Mouse (Mus musculus) testis, adult 2 months (tissue): ENCODE measurements around the gene Kcnc4. TPM values are rescaled to one million over a fixed set of nuclear protein-coding genes. Genes with fewer than 3 reads are reported as not detected.
A peak's percentile ranks its signal among the peaks of the same experiment; 100 is the strongest.

ENCODE experiments used
- H3K27ac ChIP-seq: fragments of 200-500 bp; 2 replicates; pipeline ENCODE4 v1.5.1; 2012; ENCODE audit warnings: low read depth, low read length; ENCODE audit not compliant: control insufficient read depth, insufficient read depth
- H3K27me3 ChIP-seq: fragments of 200-500 bp; 2 replicates; pipeline ENCODE4 v1.6.1; 2012; ENCODE audit warnings: mild to moderate bottlenecking, low read length, moderate library complexity; ENCODE audit not compliant: control insufficient read depth, insufficient read depth
- H3K36me3 ChIP-seq: fragments of 200-500 bp; 2 replicates; pipeline ENCODE4 v1.6.1; 2012; ENCODE audit warnings: mild to moderate bottlenecking, low read length; ENCODE audit not compliant: control insufficient read depth, insufficient read depth
- H3K4me1 ChIP-seq: fragments of 200-500 bp; 2 replicates; pipeline ENCODE4 v1.6.1; 2012; ENCODE audit warnings: low read length; ENCODE audit not compliant: control insufficient read depth, insufficient read depth
- H3K4me3 ChIP-seq: fragments of 200-500 bp; 2 replicates; pipeline ENCODE4 v1.5.1; 2012; ENCODE audit warnings: low read depth, mild to moderate bottlenecking, low read length, moderate library complexity, mixed read lengths; ENCODE audit not compliant: control insufficient read depth
- CTCF ChIP-seq: fragments of 200-500 bp; IDR thresholded peaks from 2 replicates; pipeline ENCODE4 v1.5.1; 2012; ENCODE audit warnings: low read depth, mild to moderate bottlenecking, inconsistent platforms, low read length, moderate library complexity; ENCODE audit not compliant: control insufficient read depth, insufficient read depth, insufficient replicate concordance
- POLR2A ChIP-seq: fragments of 200-500 bp; IDR thresholded peaks from 2 replicates; pipeline ENCODE4 v1.6.1; 2012; ENCODE audit warnings: low read depth, mild to moderate bottlenecking, inconsistent platforms, low read length, moderate library complexity; ENCODE audit not compliant: control insufficient read depth
- polyA plus RNA-seq: library from polyadenylated mRNA; depleted of rRNA; stranded (reverse); fragments of >200 nt; gene quantifications from 2 replicates; pipeline ENCODE4 v1.2.3, GENCODE M21; 2012

Gene Kcnc4
- polyA plus RNA-seq, 1 experiment: 0.07 TPM

- Histone ChIP-seq H3K4me3 (no peak overlapping the region), H3K4me1 (no peaks in the 10 kb centered on the region), H3K27me3 (no peaks in the 10 kb centered on the region), H3K36me3 (no peaks in the 10 kb centered on the region), H3K27ac (no peak overlapping the region)
- TF ChIP-seq POLR2A (no peak), CTCF (no peak)
Observed at GRCm38 (mm10) chr3:107469059-107469458, 9.7 kb upstream of the Kcnc4 start.

DNA sequence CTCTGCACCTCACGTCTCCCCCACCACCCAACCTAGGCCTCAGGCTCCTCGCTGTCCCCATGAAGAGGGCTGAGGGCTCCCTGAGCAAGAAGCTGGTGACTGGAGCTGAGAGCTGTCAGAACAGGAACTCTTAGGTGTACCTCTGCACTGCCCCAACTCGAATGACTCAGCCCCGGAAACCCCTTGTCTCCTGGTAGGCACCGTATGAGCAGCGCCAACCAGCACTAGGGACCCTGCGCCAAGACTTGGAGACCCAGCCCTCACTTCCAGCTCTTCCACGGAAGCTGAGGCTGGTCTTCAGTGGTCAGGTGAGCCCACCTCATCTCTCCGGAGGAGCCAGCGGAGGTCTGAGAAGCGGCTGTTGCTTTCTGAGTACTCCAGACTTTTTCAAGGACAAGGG, 8.8 kb upstream of the Kcnc4 start:
- H3K27ac ChIP-seq: no peak overlapping the region
- H3K36me3 ChIP-seq: no peaks in the 10 kb centered on the region
- no peaks in the 10 kb centered on the region for H3K4me1 ChIP-seq
- H3K4me3 ChIP-seq: no peak overlapping the region
- H3K27me3 ChIP-seq: no peaks in the 10 kb centered on the region
- TF ChIP-seq CTCF (no peak), POLR2A (no peak)

- Histone ChIP-seq H3K27me3 (no peaks in the 10 kb centered on the region), H3K27ac (no peak overlapping the region), H3K4me3 (no peak overlapping the region), H3K36me3 (no peaks in the 10 kb centered on the region), H3K4me1 (no peaks in the 10 kb centered on the region)
- TF ChIP-seq CTCF: peak; percentile 68; the same call in 1 of the 2 replicates
- no peak for TF ChIP-seq POLR2A
Observed at GRCm38 (mm10) chr3:107466577-107466976, 7.2 kb upstream of the Kcnc4 start.

GRCm38 (mm10) chr3:107462160-107462559, 2.8 kb upstream of the Kcnc4 start:
- TF ChIP-seq CTCF: peak; percentile 82; the same call in 1 of the 2 replicates
- no peak for TF ChIP-seq POLR2A
- Histone ChIP-seq H3K4me1 (peaks cover 11% of the 10 kb centered on the region), H3K4me3 (no peak overlapping the region), H3K36me3 (no peaks in the 10 kb centered on the region), H3K27me3 (no peaks in the 10 kb centered on the region; the same call in 1 of the 2 replicates), H3K27ac (no peak overlapping the region)

- no peak for TF ChIP-seq POLR2A
- no peak for TF ChIP-seq CTCF
- Histone ChIP-seq H3K4me3 (peak overlapping the region; percentile 19), H3K36me3 (no peaks in the 10 kb centered on the region), H3K27me3 (no peaks in the 10 kb centered on the region; the same call in 1 of the 2 replicates), H3K4me1 (peaks cover 11% of the 10 kb centered on the region), H3K27ac (no peak overlapping the region)
Observed at GRCm38 (mm10) chr3:107459773-107460431, 550 bp upstream of the Kcnc4 start.

- Histone ChIP-seq H3K27ac (no peak overlapping the region), H3K4me3 (peak overlapping the region; percentile 7), H3K36me3 (no peaks in the 10 kb centered on the region), H3K4me1 (peaks cover 11% of the 10 kb centered on the region), H3K27me3 (no peaks in the 10 kb centered on the region; the same call in 1 of the 2 replicates)
- TF ChIP-seq POLR2A (no peak), CTCF (no peak)
Observed at GRCm38 (mm10) chr3:107458528-107459195, 690 bp downstream of the Kcnc4 start.

DNA sequence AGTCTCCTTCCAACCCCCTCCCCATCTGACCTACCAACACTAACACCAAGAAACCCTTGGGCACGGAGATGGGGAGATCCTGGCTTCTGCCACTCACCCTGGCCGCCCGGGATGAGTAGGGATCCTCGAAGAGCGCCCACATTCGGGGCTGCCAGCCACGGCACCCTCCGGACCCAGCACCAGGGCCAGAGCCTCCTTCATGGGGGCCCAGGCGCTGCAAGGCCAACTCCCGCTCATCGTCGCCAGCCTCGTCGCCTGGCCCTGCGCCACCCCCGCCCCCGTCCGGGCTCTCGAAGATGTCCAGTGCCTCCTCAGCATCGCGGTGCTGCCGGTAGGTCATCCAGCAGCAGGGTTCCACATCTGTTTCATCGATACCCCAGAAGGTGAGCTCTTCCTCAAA, 1.2 kb downstream of the Kcnc4 start:
- no peaks in the 10 kb centered on the region; the same call in 1 of the 2 replicates for H3K27me3 ChIP-seq
- no peak overlapping the region for H3K27ac ChIP-seq
- H3K4me3 ChIP-seq: no peak overlapping the region; the same call in 1 of the 2 replicates
- peaks cover 11% of the 10 kb centered on the region for H3K4me1 ChIP-seq
- TF ChIP-seq POLR2A (no peak), CTCF (no peak)
- H3K36me3 ChIP-seq: no peaks in the 10 kb centered on the region
